Mouse (Mus musculus) neutrophil, adult 5-6 weeks (primary cell): ENCODE data around the gene Mucl3. TPM values are rescaled to one million over a fixed set of nuclear protein-coding genes. Genes with fewer than 3 reads are reported as not detected.

Source experiments
- ATAC-seq: fragments of 151-379, 151-347 bp; 2 replicates; pipeline ENCODE4 v1.8.0; 2017; ENCODE audit warnings: mild to moderate bottlenecking, moderate TSS enrichment; ENCODE audit not compliant: insufficient number of reproducible peaks, poor library complexity, low FRiP score, severe bottlenecking; ENCODE audit errors: extremely low read depth
- total RNA-seq: library from RNA; stranded (forward); fragments of 200-1000 nt; gene quantifications from 2 replicates; pipeline ENCODE4 v1.2.3, GENCODE M21; 2017

Gene Mucl3
- total RNA-seq: not detected in 2 replicates

GRCm38 (mm10) chr17:35643609-35644236 is at the start of gene Mucl3:
TSS of gene Mucl3 (minus strand) at chr17:35643695.
- ATAC-seq: no peak

DNA sequence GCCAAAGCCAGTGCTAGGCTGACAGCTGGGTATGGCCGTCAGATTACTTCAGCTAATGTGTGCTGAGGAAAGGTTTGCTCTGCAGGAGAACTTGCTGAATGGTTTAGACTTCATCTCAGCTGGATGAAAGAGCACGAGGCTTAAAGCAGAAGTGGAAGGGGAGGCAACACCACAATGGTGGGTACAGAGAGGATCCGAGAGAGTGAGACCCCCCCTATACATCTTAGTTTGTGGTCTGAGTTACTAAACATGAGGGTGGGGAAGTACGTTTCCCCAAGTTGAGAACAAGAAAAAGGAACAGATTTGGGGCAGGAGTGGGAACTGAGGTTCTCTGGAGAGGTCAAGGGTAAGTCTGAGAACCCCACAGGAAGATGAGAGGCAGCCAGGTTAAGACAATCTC is 48.9 kb upstream of the Mucl3 start:
- no peak for ATAC-seq

- ATAC-seq: no peak
Observed at GRCm38 (mm10) chr17:35691811-35692210, 48.3 kb upstream of the Mucl3 start.

DNA sequence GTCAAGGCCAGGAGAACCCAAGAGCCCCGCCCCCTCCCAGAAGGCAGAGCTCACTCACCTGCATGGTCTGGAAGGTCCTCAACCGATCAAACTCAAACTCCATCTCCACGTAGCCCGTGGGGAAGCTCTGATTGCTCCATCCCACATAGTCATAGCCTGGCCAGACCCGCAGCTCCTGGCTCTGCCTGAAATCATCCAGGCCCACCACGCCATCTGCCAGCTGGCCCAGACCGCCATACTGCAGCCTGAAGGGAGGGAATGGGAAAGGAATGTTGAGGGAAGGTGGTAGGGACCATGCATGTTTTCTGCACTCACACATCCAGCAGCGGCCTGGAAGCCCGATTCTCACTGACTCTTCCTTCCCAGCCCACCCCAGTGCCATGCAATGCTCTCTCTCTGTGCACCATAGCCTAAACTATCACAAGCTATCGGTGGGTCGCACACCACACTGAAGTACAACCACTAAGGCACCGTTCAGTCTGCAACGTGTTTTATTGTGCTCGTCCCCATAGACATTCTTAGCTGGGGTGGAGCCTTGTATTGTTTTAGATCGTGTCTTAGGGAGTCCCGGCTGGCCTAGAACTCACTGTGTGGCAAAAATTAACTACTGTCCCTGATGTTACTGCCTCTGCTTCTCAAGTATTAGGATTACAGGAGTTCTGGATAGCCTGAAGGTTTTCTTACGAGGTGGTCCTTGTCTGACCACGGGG is 46.6 kb upstream of the Mucl3 start:
- no peak for ATAC-seq

DNA sequence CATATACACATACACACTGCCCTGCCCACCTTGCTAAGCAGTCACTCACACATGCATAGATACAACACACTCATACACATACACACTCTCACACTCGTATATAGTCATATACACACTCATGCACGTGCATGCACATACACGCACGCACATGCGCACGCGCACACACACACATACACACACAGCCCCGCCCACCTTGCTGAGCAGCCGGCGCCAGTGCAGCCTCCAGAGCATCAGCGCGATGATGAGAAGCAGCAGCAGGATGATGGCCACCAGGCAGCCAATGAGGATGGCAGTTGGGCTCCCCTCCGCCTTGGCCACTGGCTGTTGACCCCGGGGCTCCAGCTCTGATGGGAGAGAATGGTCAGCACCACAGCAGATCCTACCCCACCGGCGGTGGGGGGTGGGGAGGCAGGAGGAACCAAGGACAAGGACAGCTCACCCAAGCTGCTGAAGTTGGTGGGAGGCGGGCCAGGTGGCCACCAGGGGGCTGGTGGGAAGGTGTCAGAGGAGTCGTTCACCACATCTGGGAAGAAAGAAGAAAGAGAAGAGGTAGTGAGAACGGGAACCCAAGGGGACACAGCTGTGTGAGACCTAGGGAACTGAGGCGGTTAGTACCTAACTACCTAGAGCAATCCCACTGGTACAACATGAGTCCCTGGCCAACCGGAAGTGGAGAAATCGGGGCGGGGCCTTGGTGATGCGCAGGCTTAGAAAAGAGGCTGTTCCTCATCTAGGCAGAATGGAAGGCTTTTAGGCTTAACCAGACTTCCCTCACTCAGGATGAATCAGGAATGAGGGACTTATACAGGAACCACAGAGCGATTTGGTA is 45.1 kb upstream of the Mucl3 start:
- no peak for ATAC-seq

GRCm38 (mm10) chr17:35685061-35685460 is 41.6 kb upstream of the Mucl3 start:
- no peak for ATAC-seq

DNA sequence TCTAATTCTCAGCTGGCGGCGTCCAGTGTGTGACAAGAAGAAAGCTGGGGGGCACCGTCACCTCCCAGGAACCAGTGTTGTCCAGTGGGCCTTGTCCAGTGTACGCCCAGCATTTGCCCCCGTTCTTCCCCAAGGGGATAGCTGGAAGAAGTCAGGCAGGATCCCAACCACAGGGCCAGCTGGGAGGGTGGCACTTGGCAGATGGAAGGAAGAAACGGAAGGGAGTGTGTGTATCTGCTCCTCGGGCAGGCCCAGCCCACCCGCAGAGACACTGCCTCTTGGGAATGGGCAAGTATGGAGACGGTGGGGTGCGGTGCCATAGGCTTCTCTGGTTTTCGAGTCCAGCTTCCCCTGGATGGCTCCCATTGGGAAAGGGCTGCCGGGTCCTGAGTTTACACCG is 38.5 kb upstream of the Mucl3 start:
- no peak for ATAC-seq

DNA sequence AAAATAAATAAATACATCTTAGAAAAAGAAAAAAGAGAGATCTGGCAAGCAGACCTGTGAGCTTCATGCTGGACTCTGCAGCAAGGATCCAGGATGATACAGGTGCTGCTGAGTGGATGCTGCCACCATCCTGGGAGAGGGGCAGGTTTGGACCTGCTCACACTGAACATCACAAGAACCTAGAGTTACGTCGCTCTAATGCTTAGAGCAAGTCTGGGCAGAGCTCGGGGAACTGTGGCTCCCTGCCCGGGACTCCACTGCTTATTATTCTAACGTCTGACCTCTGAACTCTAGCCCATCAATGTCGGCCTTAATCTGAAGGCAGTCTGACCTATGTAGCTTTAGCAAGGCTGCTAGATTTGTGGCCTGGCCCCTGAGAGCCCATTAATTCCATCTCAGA is 37.1 kb upstream of the Mucl3 start:
- ATAC-seq: no peak

- ATAC-seq: peak; percentile 95
Observed at GRCm38 (mm10) chr17:35673416-35674035, 30.0 kb upstream of the Mucl3 start, which contains the start of gene Gtf2h4. TSS of gene Gtf2h4 (minus strand) at chr17:35673739.

GRCm38 (mm10) chr17:35672527-35672926 is 29.0 kb upstream of the Mucl3 start:
- no peak for ATAC-seq

DNA sequence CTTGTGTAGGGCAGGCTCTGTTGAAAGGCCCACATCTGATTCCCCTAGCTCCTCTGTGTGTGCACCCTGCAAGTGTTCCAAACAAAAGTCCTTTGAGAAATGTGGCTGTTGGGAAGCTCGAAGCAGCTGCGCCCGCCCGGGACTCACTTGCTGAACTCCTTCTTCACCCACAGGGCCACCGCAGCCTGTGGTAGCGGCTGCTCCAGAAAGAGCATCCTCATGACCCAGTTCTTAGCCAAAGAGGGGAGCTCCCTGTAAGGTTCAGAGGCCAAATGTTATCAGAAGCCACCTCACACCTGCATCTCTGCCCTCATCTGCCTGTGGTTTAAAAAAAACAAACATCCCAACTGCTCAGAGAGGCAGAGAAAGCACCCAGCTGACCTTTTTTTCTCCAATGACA is 28.4 kb upstream of the Mucl3 start:
- no peak for ATAC-seq

GRCm38 (mm10) chr17:35669731-35670130 is 26.2 kb upstream of the Mucl3 start:
- no peak for ATAC-seq

- ATAC-seq: peak; percentile 62
Observed at GRCm38 (mm10) chr17:35667334-35668065, 24.0 kb upstream of the Mucl3 start, which contains the start of gene Vars2. TSS of gene Vars2 (minus strand) at chr17:35667592.

GRCm38 (mm10) chr17:35666851-35667256 is 23.4 kb upstream of the Mucl3 start:
- no peak for ATAC-seq

DNA sequence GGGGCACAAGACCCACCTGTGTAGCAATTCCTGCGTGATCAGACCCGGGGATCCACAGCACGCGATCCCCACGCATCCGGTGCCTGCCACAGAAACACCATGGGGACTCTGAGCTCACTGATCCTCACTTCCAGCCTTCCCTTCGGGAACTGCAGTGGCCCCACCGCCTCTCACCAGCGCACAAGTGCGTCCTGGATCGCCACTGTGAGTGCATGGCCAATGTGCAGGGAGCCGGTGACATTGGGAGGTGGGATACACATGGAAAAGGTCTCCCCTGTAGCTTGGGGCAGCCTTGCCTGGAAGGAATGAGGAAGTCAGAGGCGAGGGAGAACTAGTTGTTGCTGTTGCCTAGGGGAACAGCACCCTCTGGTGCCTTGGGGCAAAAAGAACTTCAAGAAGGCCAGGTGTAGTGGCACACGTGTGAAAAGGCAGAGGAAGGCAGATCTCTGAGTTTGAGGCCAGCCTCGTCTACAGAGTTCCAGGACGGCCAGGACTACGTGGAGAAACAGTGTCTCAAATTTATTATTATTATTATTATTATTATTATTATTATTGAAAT is 22.5 kb upstream of the Mucl3 start:
- ATAC-seq: peak; percentile 34; the same call in 1 of the 2 replicates

GRCm38 (mm10) chr17:35653086-35653485 is 9.6 kb upstream of the Mucl3 start:
- ATAC-seq: no peak

DNA sequence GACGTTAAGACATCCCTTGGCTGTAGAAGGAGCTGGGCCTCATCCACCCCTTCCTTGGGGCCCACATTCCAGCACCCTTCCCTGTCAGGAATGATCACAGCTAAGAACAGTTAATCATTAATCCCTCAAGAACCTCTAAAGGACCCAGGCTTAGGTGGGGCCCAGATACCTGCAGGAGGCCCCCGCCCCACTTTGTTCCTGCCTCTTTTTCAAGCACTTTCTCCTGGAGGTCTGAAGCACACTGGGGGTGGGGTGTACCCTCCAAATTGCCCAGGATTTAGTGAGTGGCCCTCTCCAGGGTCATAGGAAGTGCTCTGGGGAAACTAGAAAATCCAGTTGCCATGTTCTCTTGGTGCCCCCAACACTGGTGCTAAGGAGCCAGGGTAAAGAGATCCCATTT is 5.9 kb upstream of the Mucl3 start:
- ATAC-seq: no peak

DNA sequence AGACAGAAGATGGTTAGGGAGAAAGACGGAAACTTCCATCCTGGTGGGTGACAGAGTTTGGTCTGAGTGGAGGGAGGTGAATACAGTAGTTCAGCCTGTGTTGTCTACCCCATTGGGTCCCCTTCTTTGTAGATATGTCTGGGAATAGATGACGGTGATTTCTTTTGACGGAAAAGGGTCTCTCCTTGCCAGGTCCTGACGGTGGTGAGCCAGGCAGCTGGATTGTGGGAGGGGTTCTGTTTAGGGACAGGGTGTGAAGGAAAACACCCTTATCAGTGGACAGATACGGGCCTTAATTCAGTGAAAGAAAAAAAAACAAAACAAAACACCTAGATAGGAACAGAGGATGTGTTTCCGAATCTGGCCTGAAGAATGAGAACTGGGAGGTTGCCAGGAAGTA is 4.1 kb downstream of the Mucl3 start:
- ATAC-seq: no peak
